Mouse (Mus musculus): ENCODE measurements at regions not wholly inside any gene's neighbourhood (a gene's known extent, or its start where the extent isn't known, plus 50 kb on each side); places are given as distances from the start of the nearest gene placed in this dataset.
A peak's percentile ranks its signal among the peaks of the same experiment; 100 is the strongest.

DNA sequence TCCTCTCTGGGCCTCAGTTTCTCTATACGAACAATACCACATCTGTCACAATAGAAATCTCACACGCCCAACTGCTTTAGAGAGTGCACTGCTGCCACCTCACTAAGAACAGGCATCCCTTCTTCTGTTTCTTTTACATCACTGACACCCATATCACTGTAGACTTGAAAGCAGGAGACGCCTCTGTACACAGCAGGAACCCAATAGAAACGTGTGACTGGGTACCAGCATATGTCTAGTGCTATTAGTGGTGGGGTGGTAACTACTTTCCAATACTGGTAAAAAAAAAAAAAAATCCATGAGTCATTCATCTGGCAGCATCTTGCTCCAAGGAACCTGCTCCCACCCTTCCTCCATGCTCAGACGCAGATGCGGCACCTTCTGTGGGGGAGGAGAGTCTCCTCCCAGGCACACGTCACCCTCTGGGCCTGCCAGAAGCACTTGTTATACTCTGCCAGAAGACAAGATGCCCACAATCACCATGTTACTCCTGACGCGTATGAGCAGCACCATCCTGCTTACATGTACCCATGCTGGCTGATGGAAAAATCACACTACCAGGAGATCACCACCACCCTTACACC, 151.3 kb upstream of the Plxna4 start:
- 86% methylated on average over 9 of the region's 9 CpGs for WGBS
- H3K4me3 ChIP-seq (replicated peaks; ENCODE audit: low read length): no peak overlapping the region
- no peaks in the 10 kb centered on the region for H3K9me3 ChIP-seq (ENCODE audit: control insufficient read depth, low read length)
- H3K4me1 ChIP-seq (replicated peaks; ENCODE audit: control insufficient read depth, insufficient read depth, low read length): no peaks in the 10 kb centered on the region
- no peaks in the 10 kb centered on the region for H3K36me3 ChIP-seq (replicated peaks; ENCODE audit: control insufficient read depth, insufficient read depth)
- H3K4me2 ChIP-seq (replicated peaks): no peak overlapping the region
- H3K27ac ChIP-seq: no peak overlapping the region
- DNase-seq (ENCODE audit: low spot score) (no peak), ATAC-seq (ENCODE audit: low FRiP score) (no peak)
- H3K9ac ChIP-seq: no peak overlapping the region
- H3K27me3 ChIP-seq (ENCODE audit: control insufficient read depth, insufficient read depth, low read length): no peaks in the 10 kb centered on the region

DNA sequence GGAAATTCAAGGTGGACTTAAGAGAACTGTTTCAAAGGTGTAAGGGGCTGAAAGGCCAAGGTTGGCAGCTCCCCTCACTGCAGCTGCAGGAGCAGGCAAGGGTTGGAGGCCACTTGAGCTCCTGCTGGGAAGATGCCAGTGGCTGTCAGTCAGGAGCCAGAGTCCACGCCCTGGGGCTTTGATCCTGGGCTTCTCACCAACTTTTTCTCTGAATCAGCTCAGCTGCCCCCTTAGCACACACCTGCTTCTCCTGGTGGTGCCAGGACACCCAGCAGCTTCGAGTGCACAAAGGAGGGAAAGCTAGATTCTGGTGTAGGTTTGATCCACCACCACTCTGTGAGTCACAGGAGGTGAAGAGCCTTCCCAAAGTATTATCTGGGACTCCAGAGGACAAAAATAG, 140.7 kb upstream of the Plxna4 start:
- no peak overlapping the region for H3K4me3 ChIP-seq (replicated peaks; ENCODE audit: low read length)
- H3K4me2 ChIP-seq (replicated peaks): no peak overlapping the region
- DNase-seq (ENCODE audit: low spot score) (peak; percentile 40), ATAC-seq (ENCODE audit: low FRiP score) (no peak)
- no peak overlapping the region for H3K9ac ChIP-seq
- no peaks in the 10 kb centered on the region for H3K4me1 ChIP-seq (replicated peaks; ENCODE audit: control insufficient read depth, insufficient read depth, low read length)
- 19% methylated on average over 2 of the region's 2 CpGs for WGBS
- no peaks in the 10 kb centered on the region for H3K27me3 ChIP-seq (ENCODE audit: control insufficient read depth, insufficient read depth, low read length)
- no peak overlapping the region for H3K27ac ChIP-seq
- H3K9me3 ChIP-seq (ENCODE audit: control insufficient read depth, low read length): no peaks in the 10 kb centered on the region
- H3K36me3 ChIP-seq (replicated peaks; ENCODE audit: control insufficient read depth, insufficient read depth): no peaks in the 10 kb centered on the region

DNA sequence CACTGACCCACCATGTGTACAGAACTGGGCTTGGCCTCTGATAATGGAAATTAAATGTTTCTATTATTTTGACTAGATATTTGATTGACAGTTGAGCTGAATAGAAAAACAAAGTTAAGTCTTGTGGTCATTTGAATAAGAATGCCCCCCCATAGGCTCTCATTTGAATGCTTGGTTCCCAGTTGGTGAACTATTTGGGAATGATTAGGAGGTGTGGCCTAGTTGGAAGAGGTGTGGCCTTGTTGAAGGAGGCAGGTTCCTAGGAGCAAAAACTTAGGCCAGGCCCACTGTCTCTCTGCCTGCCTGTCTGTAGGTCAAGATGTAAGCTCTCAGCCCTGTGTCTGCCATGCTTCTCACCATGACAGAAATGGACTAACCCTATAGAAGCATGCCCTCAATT, 138.6 kb upstream of the Plxna4 start:
- Histone ChIP-seq H3K9ac (no peak overlapping the region), H3K9me3 (ENCODE audit: control insufficient read depth, low read length) (no peaks in the 10 kb centered on the region), H3K4me1 (replicated peaks; ENCODE audit: control insufficient read depth, insufficient read depth, low read length) (no peaks in the 10 kb centered on the region), H3K27ac (no peak overlapping the region), H3K4me2 (replicated peaks) (no peak overlapping the region), H3K36me3 (replicated peaks; ENCODE audit: control insufficient read depth, insufficient read depth) (no peaks in the 10 kb centered on the region), H3K4me3 (replicated peaks; ENCODE audit: low read length) (no peak overlapping the region), H3K27me3 (ENCODE audit: control insufficient read depth, insufficient read depth, low read length) (no peaks in the 10 kb centered on the region)
- DNase-seq (ENCODE audit: low spot score) (no peak), ATAC-seq (ENCODE audit: low FRiP score) (no peak)

DNA sequence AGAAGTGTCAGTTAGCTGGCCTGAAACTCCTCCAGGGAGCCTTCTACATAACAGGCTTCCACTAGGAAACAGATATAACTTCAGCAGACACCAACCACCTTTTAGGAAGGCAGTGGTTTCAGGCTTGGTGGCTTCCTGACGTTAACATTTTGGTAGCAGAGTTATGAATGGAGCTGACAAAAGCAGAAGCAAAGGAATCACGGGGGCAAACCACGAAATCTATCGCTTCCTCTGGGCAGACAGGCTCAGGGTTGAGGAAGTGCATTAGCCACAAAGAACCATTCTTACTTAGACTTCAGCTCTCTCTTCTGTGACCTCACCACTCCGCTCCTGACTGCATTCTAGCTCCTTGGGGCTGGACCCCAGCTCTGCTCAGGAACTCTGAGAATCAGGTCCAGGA, 129.9 kb upstream of the Plxna4 start:
- no peaks in the 10 kb centered on the region for H3K9me3 ChIP-seq (ENCODE audit: control insufficient read depth, low read length)
- no peak overlapping the region for H3K27ac ChIP-seq
- H3K9ac ChIP-seq: no peak overlapping the region
- no peaks in the 10 kb centered on the region for H3K4me1 ChIP-seq (replicated peaks; ENCODE audit: control insufficient read depth, insufficient read depth, low read length)
- H3K4me3 ChIP-seq (replicated peaks; ENCODE audit: low read length): no peak overlapping the region
- DNase-seq (ENCODE audit: low spot score) (no peak), ATAC-seq (ENCODE audit: low FRiP score) (no peak)
- no peaks in the 10 kb centered on the region for H3K27me3 ChIP-seq (ENCODE audit: control insufficient read depth, insufficient read depth, low read length)
- H3K4me2 ChIP-seq (replicated peaks): no peak overlapping the region
- WGBS: 90% methylated on average over 5 of the region's 5 CpGs
- no peaks in the 10 kb centered on the region for H3K36me3 ChIP-seq (replicated peaks; ENCODE audit: control insufficient read depth, insufficient read depth)

DNA sequence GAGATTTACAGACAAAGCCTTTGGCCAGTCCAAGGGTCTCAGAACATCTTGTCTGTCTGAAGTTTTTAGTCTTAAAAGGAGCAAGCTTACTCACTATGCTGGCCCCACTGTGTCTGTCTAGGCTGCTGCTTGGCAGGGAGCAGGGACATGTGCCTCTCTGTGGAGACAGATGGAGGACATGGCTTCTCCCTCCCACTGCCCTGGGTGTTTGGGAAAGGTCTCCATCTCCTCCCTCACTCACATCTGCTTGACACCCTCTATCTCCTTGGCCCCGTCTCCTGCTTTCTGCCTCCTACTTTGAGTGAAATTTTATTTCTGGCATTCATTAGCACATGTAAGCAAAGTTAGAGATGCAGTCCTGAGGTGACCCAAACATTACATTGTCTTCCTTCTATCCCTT, 127.1 kb upstream of the Plxna4 start:
- WGBS: 77% methylated on average over 1 of the region's 1 CpGs
- H3K36me3 ChIP-seq (replicated peaks; ENCODE audit: control insufficient read depth, insufficient read depth): no peaks in the 10 kb centered on the region
- H3K27me3 ChIP-seq (ENCODE audit: control insufficient read depth, insufficient read depth, low read length): no peaks in the 10 kb centered on the region
- no peak overlapping the region for H3K27ac ChIP-seq
- H3K9ac ChIP-seq: no peak overlapping the region
- DNase-seq (ENCODE audit: low spot score) (no peak), ATAC-seq (ENCODE audit: low FRiP score) (no peak)
- H3K4me2 ChIP-seq (replicated peaks): no peak overlapping the region
- no peaks in the 10 kb centered on the region for H3K4me1 ChIP-seq (replicated peaks; ENCODE audit: control insufficient read depth, insufficient read depth, low read length)
- no peak overlapping the region for H3K4me3 ChIP-seq (replicated peaks; ENCODE audit: low read length)
- no peaks in the 10 kb centered on the region for H3K9me3 ChIP-seq (ENCODE audit: control insufficient read depth, low read length)

DNA sequence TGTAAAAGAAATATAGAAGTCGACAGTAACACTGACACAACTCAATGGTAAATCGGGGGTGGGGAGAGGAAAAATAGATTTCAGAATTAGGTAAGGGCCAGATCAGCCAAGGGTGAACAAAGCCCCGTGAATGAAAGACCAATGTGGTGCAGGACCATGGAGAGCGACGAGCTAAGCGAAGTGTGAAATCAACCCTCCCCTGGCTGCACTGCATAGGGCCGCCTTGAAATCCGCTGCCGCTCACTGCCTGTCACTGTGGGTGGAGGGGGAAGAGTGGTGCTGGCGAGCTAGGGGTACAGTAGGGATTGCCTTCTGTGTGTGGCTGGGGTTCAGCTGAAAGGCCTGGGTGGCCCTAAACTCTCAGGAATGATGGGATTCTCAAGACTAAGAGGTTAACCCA, 122.2 kb upstream of the Plxna4 start:
- Histone ChIP-seq H3K36me3 (replicated peaks; ENCODE audit: control insufficient read depth, insufficient read depth) (no peaks in the 10 kb centered on the region), H3K4me3 (replicated peaks; ENCODE audit: low read length) (no peak overlapping the region), H3K4me2 (replicated peaks) (no peak overlapping the region), H3K27ac (no peak overlapping the region), H3K9ac (no peak overlapping the region), H3K9me3 (ENCODE audit: control insufficient read depth, low read length) (no peaks in the 10 kb centered on the region), H3K4me1 (replicated peaks; ENCODE audit: control insufficient read depth, insufficient read depth, low read length) (no peaks in the 10 kb centered on the region), H3K27me3 (ENCODE audit: control insufficient read depth, insufficient read depth, low read length) (no peaks in the 10 kb centered on the region)
- WGBS: 12% methylated on average over 10 of the region's 10 CpGs
- peak; percentile 43; the same call in 1 of the 2 replicates for ATAC-seq (ENCODE audit: low FRiP score)
- DNase-seq (ENCODE audit: low spot score): peak; percentile 64

DNA sequence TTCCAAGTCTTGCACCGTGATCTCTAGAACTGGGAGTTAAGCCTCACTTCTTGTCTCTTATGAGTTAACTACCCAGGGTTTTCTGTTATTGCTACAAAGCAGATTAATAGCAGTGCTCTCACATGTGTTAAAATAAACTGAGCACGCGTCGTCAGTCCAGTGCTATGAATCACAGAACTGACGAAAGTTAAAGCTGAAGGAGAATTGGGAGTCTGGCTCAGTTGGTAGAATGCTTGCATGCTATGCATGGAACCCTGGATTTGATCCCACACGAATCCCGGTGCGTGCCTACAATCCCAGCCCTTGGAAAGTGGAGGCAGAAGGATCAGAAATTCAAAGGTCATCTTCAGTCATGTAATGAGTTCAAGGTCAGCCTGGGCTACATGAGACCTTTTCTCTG, 121.6 kb upstream of the Plxna4 start:
- Histone ChIP-seq H3K36me3 (replicated peaks; ENCODE audit: control insufficient read depth, insufficient read depth) (no peaks in the 10 kb centered on the region), H3K27ac (no peak overlapping the region), H3K27me3 (ENCODE audit: control insufficient read depth, insufficient read depth, low read length) (no peaks in the 10 kb centered on the region), H3K9me3 (ENCODE audit: control insufficient read depth, low read length) (no peaks in the 10 kb centered on the region), H3K4me3 (replicated peaks; ENCODE audit: low read length) (no peak overlapping the region), H3K4me1 (replicated peaks; ENCODE audit: control insufficient read depth, insufficient read depth, low read length) (no peaks in the 10 kb centered on the region), H3K4me2 (replicated peaks) (no peak overlapping the region), H3K9ac (no peak overlapping the region)
- ATAC-seq (ENCODE audit: low FRiP score) (no peak), DNase-seq (ENCODE audit: low spot score) (no peak)
- 88% methylated on average over 8 of the region's 8 CpGs for WGBS

DNA sequence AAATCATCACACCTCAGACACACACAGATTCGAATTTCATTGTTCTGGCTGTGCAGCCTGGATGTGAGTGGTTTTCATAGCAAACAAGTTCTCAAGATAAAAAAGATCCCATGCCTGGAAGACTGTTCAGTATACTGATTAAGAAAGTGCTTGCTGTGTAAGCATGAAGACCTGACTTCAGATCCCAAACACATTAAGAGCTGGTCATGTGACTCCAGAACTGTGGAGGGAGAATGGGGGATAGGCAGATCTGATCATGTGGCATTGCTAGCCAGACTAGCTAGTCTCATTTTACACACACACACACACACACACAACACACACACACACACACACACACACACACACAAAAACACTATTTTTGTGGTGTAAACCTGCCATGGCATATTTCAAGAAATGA, 119.4 kb upstream of the Plxna4 start:
- H3K9ac ChIP-seq: no peak overlapping the region
- DNase-seq (ENCODE audit: low spot score): no peak
- H3K9me3 ChIP-seq (ENCODE audit: control insufficient read depth, low read length): no peaks in the 10 kb centered on the region
- H3K4me1 ChIP-seq (replicated peaks; ENCODE audit: control insufficient read depth, insufficient read depth, low read length): no peaks in the 10 kb centered on the region
- H3K27ac ChIP-seq: no peak overlapping the region
- no peaks in the 10 kb centered on the region for H3K27me3 ChIP-seq (ENCODE audit: control insufficient read depth, insufficient read depth, low read length)
- no peak overlapping the region for H3K4me3 ChIP-seq (replicated peaks; ENCODE audit: low read length)
- no peak for ATAC-seq (ENCODE audit: low FRiP score)
- 79% methylated on average over 1 of the region's 1 CpGs for WGBS
- H3K36me3 ChIP-seq (replicated peaks; ENCODE audit: control insufficient read depth, insufficient read depth): no peaks in the 10 kb centered on the region
- no peak overlapping the region for H3K4me2 ChIP-seq (replicated peaks)

DNA sequence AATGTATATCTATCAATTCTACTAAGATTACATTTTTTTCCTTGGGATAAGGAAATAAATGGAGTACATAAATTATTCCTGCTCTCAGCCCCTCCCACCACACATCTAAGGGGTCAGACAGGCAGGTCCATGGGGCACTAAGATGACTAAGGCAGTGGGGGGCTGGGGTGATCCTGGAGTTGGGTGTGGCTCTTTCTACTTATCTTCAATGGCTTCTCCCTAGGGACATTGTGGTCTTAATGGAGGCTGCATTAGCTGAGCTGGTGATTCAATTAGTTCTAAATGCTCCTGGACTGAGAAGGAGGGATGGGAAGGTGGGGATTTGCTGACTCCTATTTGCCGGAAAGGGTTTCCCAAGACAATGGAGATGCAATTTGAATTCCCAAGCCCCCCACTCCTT, 118.4 kb upstream of the Plxna4 start:
- Histone ChIP-seq H3K4me3 (replicated peaks; ENCODE audit: low read length) (no peak overlapping the region), H3K9me3 (ENCODE audit: control insufficient read depth, low read length) (no peaks in the 10 kb centered on the region), H3K36me3 (replicated peaks; ENCODE audit: control insufficient read depth, insufficient read depth) (no peaks in the 10 kb centered on the region), H3K27ac (no peak overlapping the region), H3K9ac (no peak overlapping the region), H3K27me3 (ENCODE audit: control insufficient read depth, insufficient read depth, low read length) (no peaks in the 10 kb centered on the region), H3K4me1 (replicated peaks; ENCODE audit: control insufficient read depth, insufficient read depth, low read length) (no peaks in the 10 kb centered on the region), H3K4me2 (replicated peaks) (no peak overlapping the region)
- WGBS: 33% methylated on average over 1 of the region's 1 CpGs
- DNase-seq (ENCODE audit: low spot score) (no peak), ATAC-seq (ENCODE audit: low FRiP score) (no peak)

DNA sequence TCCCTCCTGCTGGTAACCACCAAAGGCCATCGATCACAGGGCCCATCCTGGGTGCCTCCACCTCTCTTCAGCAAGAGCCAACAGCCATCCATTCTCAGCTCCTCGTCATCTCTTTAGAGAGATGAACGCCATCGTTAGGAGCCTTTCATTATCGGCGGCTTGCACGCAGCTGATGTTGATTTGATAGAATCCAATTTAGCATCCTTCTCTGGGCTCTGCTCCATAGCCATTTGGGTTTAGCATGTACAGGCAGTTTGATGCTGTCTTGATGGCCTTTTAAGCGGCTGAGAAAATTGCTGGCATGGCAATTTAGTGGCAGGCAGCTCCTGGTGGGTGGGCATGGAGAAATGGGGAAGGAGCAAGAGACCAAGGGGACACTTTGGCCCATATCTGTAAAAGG, 115.5 kb upstream of the Plxna4 start:
- H3K36me3 ChIP-seq (replicated peaks; ENCODE audit: control insufficient read depth, insufficient read depth): no peaks in the 10 kb centered on the region
- H3K9me3 ChIP-seq (ENCODE audit: control insufficient read depth, low read length): no peaks in the 10 kb centered on the region
- H3K4me3 ChIP-seq (replicated peaks; ENCODE audit: low read length): no peak overlapping the region
- H3K27ac ChIP-seq: peak overlapping the region; percentile 16; the same call in 1 of the 2 replicates
- no peak overlapping the region for H3K9ac ChIP-seq
- no peaks in the 10 kb centered on the region for H3K4me1 ChIP-seq (replicated peaks; ENCODE audit: control insufficient read depth, insufficient read depth, low read length)
- WGBS: 64% methylated on average over 8 of the region's 8 CpGs
- H3K27me3 ChIP-seq (ENCODE audit: control insufficient read depth, insufficient read depth, low read length): no peaks in the 10 kb centered on the region
- H3K4me2 ChIP-seq (replicated peaks): no peak overlapping the region
- ATAC-seq (ENCODE audit: low FRiP score) (no peak), DNase-seq (ENCODE audit: low spot score) (peak; percentile 42)

All from hindbrain, embryonic 14.5 days (tissue).